Mouse (Mus musculus) brain, embryonic 14.5 days (tissue): ENCODE measurements at regions not wholly inside any gene's neighbourhood (a gene's known extent, or its start where the extent isn't known, plus 50 kb on each side); places are given as distances from the start of the nearest gene placed in this dataset.

Experiments used
- CTCF ChIP-seq: fragments of 200-500 bp; IDR thresholded peaks from 2 replicates; pipeline ENCODE4 v1.5.1; 2012; ENCODE audit warnings: inconsistent platforms, mild to moderate bottlenecking, moderate library complexity, borderline replicate concordance; ENCODE audit not compliant: insufficient read depth, insufficient read length; ENCODE audit errors: extremely low read depth
- POLR2A ChIP-seq: fragments of 200-500 bp; IDR thresholded peaks from 2 replicates; pipeline ENCODE4 v1.6.1; 2012; ENCODE audit warnings: mild to moderate bottlenecking, inconsistent platforms, borderline replicate concordance; ENCODE audit not compliant: poor library complexity, insufficient read depth, insufficient read length, severe bottlenecking; ENCODE audit errors: extremely low read depth

GRCm38 (mm10) chr4:40053391-40053790, 89.5 kb upstream of the Aco1 start:
- TF ChIP-seq POLR2A, result no peak
- TF ChIP-seq CTCF, result no peak
